Mouse (Mus musculus): ENCODE results near the gene Schip1. TPM values are rescaled to one million over a fixed set of nuclear protein-coding genes. Genes with fewer than 3 reads are reported as not detected.

Gene Schip1
- total RNA-seq, 2 experiments from 2014 or later, result 3.3 to 5.0 TPM

GRCm38 (mm10) chr3:68269251-68269650, 204.6 kb downstream of the Schip1 start:
- no peak for ATAC-seq (replicated peaks; ENCODE audit: poor library complexity)

DNA sequence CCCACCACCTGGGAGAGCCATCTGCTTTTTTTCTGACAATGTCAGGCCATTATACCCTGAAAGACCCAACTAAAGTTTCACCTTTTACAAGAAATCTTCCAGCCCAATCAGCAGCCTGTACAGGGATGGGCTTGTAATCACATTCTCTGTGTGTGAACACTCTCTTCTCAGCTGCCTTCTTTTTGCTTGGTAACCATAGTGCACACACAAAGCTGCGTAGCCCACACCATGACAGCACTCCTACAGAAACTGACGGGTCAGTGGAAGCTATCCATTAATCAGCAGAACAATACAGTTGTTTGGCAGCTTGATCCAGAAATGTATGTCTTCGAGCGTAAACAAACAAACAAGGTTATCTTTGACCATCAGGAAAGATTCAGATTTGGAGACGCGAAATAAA, 205.6 kb downstream of the Schip1 start:
- ATAC-seq (replicated peaks; ENCODE audit: poor library complexity), result no peak

DNA sequence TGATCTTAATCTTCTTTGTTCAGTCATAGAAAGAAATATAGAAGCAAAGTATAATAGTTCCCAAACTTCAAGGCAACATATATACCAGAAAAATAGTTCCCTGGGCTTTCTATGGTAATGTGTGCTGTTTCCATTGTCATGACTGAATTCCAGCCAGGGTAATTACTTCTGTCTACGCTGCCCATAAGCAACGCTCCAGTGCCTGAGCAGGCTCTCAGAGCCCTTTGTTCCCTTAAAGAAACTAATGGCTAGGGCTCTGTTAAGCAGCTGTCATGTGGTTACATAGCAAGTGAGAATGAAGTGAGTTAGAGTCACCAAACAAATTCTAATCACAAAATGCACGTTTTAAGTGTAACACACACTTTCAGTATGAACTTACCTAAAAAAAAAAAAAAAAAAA, 206.9 kb downstream of the Schip1 start:
- no peak for ATAC-seq (replicated peaks; ENCODE audit: poor library complexity)

DNA sequence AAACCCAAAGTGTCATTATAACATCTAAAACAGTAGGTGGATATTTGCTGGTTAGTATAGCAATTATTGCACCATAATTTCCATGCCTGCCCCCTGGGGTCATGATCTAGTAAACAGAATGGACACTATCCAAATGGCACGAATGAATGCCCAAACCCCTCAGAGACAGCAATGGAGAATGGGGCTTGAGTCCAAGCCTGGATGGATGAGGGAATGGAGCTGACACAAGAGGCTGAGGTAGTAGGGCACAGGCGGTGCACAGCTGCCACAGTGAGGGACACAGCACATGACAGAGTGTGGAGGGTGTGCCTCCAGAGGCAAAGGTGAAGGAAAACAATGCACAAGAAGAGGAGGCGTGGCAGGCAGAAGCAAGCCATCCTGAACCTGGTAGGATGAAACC, 207.3 kb downstream of the Schip1 start:
- no peak for ATAC-seq (replicated peaks; ENCODE audit: poor library complexity)

GRCm38 (mm10) chr3:68282844-68283594, 218.4 kb downstream of the Schip1 start:
- ATAC-seq (replicated peaks; ENCODE audit: poor library complexity), result no peak

GRCm38 (mm10) chr3:68283595-68283991, 219.0 kb downstream of the Schip1 start:
- no peak for ATAC-seq (replicated peaks; ENCODE audit: poor library complexity)

DNA sequence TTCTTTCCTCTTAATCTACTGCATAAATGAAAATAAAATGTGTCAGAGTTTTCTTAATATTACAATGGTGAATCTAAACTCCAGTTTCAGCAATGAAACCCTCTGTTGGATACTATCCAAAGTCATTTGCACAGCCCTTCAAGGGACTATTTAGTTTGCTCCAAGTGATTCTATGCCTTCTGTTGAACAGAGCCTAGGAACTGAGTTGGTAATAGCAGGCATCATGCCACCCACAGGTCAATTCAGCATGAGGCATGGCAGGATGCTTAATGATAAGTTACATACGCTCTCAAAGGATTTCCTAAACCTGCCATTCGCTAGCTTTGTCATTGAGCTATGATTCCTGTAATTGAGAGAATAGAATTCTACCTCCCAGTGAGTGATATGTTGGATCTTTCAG, 219.9 kb downstream of the Schip1 start:
- no peak for ATAC-seq (replicated peaks; ENCODE audit: poor library complexity)

GRCm38 (mm10) chr3:68296752-68297151, 232.2 kb downstream of the Schip1 start:
- no peak for ATAC-seq (replicated peaks; ENCODE audit: poor library complexity)

DNA sequence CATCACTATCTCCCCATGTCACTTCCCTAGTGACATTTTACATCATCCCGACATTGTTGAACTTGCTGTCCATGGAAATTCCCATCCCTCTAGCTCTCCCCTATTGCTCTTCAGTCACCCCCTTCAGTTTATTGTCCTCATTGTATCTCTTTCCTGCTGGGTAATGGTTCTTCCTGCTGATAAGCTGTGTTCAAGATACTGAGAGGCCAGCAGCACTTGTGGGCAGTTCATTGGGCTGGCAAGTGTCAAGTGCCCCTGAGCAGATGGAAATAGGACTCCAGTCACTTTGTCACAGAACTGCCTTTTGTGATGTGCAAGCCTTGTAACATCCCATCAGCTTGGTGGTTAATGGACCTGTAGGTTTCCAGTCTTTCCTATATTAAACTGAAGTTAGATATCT, 241.0 kb downstream of the Schip1 start:
- ATAC-seq (replicated peaks; ENCODE audit: poor library complexity), result no peak

GRCm38 (mm10) chr3:68306726-68307125, 242.1 kb downstream of the Schip1 start:
- no peak for ATAC-seq (replicated peaks; ENCODE audit: poor library complexity)

DNA sequence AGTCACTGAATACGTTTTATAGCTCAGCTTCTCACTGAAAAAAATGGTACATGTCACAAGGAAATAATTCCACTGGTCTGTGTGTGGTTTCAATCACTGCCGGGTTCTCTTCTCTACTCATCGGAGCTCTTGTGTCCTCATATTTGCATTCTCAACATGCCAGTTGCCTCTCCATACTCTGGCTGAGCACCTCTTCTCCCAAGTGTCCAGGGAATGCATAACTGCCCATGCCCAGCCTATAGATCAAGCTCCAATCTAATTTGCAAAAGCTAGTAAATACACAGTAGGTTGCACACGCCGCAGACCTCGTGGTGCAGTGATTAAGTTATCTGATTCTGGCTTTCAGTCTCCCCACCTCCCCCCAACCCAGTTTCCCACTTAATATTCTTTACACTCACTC, 261.0 kb downstream of the Schip1 start:
- ATAC-seq (replicated peaks; ENCODE audit: poor library complexity), result no peak

GRCm38 (mm10) chr3:68332515-68332914, 267.9 kb downstream of the Schip1 start:
- ATAC-seq (replicated peaks; ENCODE audit: poor library complexity), result no peak

GRCm38 (mm10) chr3:68335501-68335900, 270.9 kb downstream of the Schip1 start:
- no peak for ATAC-seq (replicated peaks; ENCODE audit: poor library complexity)

- ATAC-seq (replicated peaks; ENCODE audit: poor library complexity), result no peak
Measured at GRCm38 (mm10) chr3:68350624-68351023, 286.0 kb downstream of the Schip1 start.

GRCm38 (mm10) chr3:68351461-68351860, 286.9 kb downstream of the Schip1 start:
- no peak for ATAC-seq (replicated peaks; ENCODE audit: poor library complexity)

DNA sequence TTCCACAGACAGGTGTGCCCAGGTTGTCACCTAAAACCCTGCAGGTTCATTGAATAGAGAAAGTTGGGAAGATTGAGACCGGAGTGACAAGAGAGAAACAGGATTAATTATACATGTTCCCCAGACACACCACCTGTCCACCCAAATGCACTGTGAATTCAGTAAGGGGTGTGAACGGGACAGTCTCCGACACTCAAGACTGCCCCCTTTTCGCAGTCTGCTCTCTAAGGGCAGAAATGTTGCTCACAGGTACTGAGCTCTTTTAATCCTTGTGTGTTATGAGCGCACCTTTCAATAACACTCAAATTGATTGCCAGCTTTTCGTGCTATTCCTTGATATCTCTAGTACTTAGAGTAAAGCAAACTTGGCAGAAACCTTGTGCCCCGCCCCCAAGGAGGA, 288.4 kb downstream of the Schip1 start:
- ATAC-seq (replicated peaks; ENCODE audit: poor library complexity), result no peak

- no peak for ATAC-seq (replicated peaks; ENCODE audit: poor library complexity)
Measured at GRCm38 (mm10) chr3:68353492-68353891, 288.9 kb downstream of the Schip1 start.

DNA sequence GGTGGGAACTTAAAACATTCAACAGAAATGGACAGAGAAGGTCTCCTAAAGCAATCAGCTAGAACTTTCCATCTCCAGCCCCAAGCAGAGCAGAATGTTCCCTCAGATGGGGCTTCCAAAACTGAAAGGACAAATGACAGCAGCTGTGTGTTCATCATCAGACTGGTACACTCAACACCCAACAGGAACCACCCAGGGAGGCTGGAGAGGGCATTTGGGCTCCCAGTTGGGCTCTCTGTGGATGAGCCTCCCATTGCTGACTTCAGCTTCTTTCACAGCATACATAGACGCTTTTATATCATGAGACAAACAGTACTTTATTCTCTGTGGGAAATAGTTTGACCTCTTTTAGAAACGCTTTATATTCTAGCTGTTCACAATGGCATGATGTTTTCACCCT, 291.9 kb downstream of the Schip1 start:
- ATAC-seq (replicated peaks; ENCODE audit: poor library complexity), result no peak

DNA sequence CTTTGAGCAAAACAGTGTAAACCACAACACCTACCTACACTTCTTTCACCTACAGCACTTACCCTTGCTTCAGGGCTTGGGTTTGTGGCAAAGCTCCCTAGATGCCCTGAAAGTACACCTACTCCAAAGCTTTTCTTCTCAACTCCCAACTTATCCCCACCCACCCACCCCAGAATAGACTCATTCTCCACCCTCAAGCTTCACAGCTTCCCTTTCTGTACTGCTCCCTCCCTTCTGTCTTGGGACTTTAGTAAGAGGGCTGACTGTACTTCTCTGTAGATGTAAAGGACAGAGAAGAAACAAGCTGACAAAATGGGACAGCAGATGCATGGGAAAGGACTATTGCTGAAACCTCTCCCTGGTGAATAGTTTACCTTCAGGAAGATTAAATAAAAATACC, 303.4 kb downstream of the Schip1 start:
- no peak for ATAC-seq (replicated peaks; ENCODE audit: poor library complexity)

DNA sequence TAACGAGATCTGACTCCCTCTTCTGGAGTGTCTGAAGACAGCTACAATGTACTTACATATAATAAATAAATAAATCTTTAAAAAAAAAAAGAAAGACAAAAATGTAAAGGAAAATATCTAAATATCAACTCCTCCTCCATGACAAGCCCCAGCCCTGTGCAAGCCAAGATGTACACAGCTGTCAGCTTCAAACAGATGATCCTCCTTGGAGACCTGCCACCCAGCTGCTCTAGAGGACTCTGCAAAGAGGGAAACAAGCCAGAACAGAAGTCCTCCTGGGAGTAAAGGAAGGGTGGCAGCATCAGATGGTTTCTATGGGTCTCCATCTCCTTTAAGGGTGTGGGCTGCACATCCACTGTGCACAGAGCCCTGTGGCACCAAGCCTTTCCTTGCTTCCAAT, 308.3 kb downstream of the Schip1 start:
- no peak for ATAC-seq (replicated peaks; ENCODE audit: poor library complexity)

DNA sequence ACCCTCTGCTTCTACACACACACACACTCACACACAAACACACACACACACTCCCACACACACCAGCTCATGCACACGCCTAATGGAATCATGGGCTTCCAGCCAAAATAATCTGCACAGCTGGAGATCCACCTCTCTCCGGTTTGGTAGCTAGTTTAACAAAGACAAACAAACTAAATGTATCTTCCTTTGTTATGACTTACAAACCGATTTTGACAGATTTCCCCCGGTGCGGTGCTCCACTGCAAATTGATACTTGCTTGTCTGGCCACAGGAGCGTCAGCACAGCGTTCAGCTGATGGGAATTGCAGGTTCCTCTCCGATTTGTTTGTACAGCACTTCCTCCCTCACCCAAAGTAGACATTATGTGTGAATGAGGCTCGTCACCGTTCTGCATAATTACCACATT, 310.5 kb downstream of the Schip1 start:
- ATAC-seq (replicated peaks; ENCODE audit: poor library complexity), result no peak

- no peak for ATAC-seq (replicated peaks; ENCODE audit: poor library complexity)
Measured at GRCm38 (mm10) chr3:68377452-68378198, 313.0 kb downstream of the Schip1 start.

All from megakaryocyte progenitor cell, adult 5-6 weeks (primary cell).